Mouse (Mus musculus): ENCODE measurements at regions not wholly inside any gene's neighbourhood (a gene's known extent, or its start where the extent isn't known, plus 50 kb on each side); places are given as distances from the start of the nearest gene placed in this dataset.

GRCm38 (mm10) chr13:32541611-32542010 is 203.1 kb upstream of the Gmds start:
- no peak for DNase-seq (ENCODE audit: low spot score)

GRCm38 (mm10) chr13:32536241-32536640 is 197.7 kb upstream of the Gmds start:
- no peak for DNase-seq (ENCODE audit: low spot score)

DNA sequence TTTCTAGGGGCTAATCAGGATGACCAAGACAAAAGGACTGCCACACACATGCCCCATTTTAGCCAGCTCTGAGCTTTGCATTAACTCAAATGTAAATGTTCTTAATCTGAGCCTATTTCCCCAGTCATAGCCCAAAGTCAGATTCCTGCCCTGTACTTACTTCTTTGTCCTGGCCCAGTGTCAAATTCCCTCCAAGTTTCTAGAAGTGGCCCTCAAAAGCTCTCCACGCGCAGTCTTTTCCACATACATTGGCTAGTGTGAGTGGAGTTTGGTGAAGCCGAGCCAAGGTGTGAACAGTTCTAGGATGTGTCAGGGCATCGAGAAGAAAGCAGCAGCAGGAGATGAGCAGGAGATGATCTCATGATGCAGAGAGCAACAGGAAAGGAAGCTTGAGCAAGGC is 197.1 kb upstream of the Gmds start:
- DNase-seq (ENCODE audit: low spot score), result no peak

DNA sequence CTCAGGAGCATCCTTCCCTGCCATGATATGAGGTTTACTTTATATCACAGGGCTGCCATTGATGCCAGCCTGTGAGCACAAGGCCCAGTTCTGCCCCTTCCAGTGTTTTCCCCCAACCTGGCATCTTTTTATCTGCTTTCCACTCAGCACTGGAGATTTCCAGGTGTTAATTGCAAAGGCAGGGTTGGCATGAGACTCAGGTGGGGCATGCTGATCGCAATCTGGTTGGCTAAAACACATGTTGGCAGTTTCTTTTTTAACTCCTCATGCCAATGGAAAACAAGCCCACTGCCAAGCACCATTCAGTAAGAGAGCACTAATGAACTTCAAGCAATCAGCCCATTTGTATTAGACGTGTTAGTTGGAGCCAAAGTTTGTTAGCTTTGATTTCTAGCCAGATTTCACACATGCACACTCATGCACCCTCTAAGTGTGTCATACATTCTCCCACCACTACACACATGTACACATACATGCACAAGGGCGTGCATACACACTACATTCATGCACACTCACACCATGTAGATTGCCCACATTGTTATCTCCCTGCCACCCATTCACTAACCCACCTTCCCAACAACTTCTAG is 192.5 kb upstream of the Gmds start:
- DNase-seq (ENCODE audit: low spot score), result no peak

- DNase-seq (ENCODE audit: low spot score), result no peak
These were observed 180.2 kb upstream of the Gmds start for GRCm38 (mm10) chr13:32518611-32519344.

DNA sequence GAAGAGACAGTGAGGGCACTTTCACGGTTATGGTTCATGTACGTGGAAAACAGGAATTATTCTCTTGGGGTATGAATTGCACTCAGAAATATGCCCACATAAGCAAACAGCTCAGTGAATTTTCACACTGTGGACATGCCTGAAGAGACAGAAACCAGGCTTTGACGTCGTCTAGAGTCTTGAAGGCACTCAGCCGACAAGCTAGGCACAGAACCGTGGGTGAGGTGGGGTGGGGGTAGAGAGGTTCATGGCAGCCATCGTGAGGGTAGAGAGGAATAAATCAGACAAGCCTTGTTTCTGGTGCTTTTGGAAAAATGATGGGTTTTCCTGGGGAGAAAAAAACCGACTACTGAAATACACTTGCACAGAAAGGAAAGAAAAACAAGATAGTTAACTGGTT is 179.0 kb upstream of the Gmds start:
- DNase-seq (ENCODE audit: low spot score), result no peak

GRCm38 (mm10) chr13:32509231-32510023 is 170.9 kb upstream of the Gmds start:
- no peak for DNase-seq (ENCODE audit: low spot score)

DNA sequence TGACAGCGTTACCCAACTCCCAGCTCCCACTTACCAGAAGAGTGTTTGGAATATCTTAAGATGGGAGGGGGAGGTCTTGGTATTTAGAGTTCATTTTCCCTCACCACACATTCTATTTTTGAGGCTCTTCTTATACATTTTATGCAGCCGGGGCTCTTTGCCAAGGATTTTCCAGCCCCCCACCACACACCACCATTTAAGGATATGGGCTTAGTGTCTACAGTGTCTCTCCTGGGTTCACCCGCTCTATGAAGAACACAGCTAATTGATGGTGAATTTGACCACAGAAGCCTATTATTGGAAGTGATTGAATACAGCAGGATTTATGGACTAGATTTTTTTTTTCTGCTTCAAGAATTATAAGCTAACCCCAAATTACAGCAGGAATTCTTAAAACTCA is 169.9 kb upstream of the Gmds start:
- DNase-seq (ENCODE audit: low spot score), result no peak

- DNase-seq (ENCODE audit: low spot score), result no peak
These were observed 169.3 kb upstream of the Gmds start for GRCm38 (mm10) chr13:32507825-32508224.

DNA sequence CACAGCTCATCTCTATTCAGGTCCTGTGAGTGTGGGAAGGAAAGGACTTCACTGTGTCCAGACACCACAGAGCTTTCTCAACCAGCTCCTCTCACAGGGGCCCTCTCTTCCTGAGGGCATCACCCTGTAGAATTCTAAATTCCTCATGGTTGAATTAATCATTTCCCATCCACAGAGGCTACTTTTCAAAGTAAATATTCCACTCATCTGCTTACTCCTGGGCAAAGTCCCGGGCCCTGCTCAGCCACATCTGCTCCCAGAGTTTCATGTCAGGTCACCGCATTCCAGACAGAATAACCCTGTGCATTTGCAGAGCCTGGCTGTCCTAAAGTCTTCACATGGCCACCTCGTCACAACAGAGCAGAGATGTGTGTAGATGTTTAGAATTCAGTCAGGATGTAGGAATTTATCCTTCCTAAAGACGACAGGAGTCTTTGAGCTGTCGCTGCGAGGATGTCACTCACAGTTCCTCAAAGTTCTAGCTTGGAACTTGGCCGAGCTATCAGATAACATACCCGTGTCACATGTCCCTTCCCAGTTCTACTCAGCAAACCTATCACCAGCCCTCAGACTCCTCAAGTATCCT is 159.8 kb upstream of the Gmds start:
- DNase-seq (ENCODE audit: low spot score), result no peak

DNA sequence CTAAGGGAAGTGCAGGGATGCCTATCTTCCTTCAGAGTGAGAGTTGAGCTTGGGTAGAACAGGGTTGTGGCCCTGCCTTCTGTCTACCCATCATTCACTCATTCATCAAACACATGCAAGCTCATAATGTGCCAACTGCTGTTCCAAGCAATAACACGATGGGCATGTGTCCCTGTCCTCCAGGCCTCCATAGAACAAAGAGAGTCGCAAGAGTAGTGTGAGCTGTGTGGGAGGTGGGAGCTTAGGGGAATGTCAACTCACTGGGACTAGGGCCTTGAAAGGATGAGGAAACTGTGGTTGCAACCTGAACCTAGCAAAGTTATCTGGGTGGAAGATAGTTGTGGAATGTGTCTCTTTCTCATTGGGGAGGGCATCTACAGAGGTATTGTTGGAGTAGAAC is 157.7 kb upstream of the Gmds start:
- DNase-seq (ENCODE audit: low spot score), result no peak

GRCm38 (mm10) chr13:32495063-32495462 is 156.5 kb upstream of the Gmds start:
- no peak for DNase-seq (ENCODE audit: low spot score)

GRCm38 (mm10) chr13:32493806-32494205 is 155.3 kb upstream of the Gmds start:
- no peak for DNase-seq (ENCODE audit: low spot score)

DNA sequence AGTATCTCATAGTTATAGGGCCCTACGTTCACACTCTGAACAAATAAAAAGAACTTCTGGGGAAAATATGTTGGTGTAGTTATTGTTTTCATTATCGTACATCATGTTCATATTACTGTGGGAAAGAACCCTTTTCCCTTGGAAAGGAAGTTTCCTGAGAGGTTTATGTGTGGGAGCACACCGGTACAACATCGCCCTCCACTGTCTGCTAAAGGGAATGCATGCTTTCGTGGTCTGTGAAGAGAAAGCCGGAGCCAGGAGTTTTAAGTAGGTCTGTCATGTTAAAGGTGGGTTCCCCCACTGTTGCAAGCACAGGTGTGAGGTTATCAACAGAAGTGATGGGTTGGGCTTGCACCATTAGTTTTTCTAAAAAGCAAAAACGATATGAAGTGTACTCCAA is 154.8 kb upstream of the Gmds start:
- peak; percentile 59 for DNase-seq (ENCODE audit: low spot score)

- no peak for DNase-seq (ENCODE audit: low spot score)
These were observed 154.0 kb upstream of the Gmds start for GRCm38 (mm10) chr13:32492566-32492965.

DNA sequence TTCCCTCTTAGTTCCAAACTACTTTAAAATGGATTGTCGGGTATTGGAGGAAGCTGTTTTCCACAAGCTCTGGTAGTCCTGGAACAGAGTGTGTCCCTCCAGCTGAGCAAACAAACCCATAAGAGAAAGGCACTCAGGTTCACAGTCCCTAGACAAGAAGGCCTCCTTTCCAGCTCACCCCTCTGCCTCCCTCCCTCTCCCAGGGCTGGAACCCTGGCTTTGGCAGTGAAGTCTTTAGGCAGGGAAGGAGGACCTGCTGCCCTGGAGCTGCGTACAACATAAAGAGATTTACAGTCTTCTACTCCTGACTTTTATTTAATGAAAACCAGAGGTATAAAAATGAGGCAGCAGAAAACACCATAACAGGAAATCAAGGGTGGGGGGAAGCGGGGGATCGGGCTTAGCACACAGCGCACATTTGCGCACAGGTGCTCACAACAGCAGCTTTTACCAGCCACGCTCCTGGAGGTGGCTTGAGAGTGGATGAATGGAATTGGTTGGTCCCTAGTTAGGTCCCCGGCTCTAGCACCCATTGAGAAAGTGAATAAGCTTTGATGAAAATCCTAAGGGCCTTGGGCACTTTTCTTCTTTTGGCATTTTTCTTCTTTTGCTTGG is 143.0 kb upstream of the Gmds start:
- no peak for DNase-seq (ENCODE audit: low spot score)

GRCm38 (mm10) chr13:32480029-32480428 is 141.5 kb upstream of the Gmds start:
- no peak for DNase-seq (ENCODE audit: low spot score)

- DNase-seq (ENCODE audit: low spot score), result no peak
These were observed 140.7 kb upstream of the Gmds start for GRCm38 (mm10) chr13:32479118-32479818.

GRCm38 (mm10) chr13:32465787-32466186 is 127.2 kb upstream of the Gmds start:
- no peak for DNase-seq (ENCODE audit: low spot score)

- DNase-seq (ENCODE audit: low spot score), result no peak
These were observed 126.6 kb upstream of the Gmds start for GRCm38 (mm10) chr13:32465041-32465682.

Measured in ovary, postnatal 14 days (tissue).